Mouse (Mus musculus) left cerebral cortex, postnatal 14 days (tissue): ENCODE measurements around the gene B130006D01Rik. TPM values are rescaled to one million over a fixed set of nuclear protein-coding genes. Genes with fewer than 3 reads are reported as not detected.

ENCODE experiments used
- DNase-seq, 2 experiments: peaks; one replicate each; pipeline ENCODE4 v3.0.0; 2021 to 2022; ENCODE audit warnings: low spot score in 2 of 2, mixed read lengths in 1 of 2
- intact Hi-C: fragments of 180-260 bp; cut with DNase I; formaldehyde crosslinking; loops from one replicate; pipeline ENCODE4 v1.15.1; 2025
- total RNA-seq, 2 experiments: library from RNA; stranded (reverse); gene quantifications; 2 replicates each; pipeline ENCODE4 v1.2.3; 2021

B130006D01Rik gene
- total RNA-seq, 2 experiments from 2014 or later = 0.99 to 1.1 TPM

DNA sequence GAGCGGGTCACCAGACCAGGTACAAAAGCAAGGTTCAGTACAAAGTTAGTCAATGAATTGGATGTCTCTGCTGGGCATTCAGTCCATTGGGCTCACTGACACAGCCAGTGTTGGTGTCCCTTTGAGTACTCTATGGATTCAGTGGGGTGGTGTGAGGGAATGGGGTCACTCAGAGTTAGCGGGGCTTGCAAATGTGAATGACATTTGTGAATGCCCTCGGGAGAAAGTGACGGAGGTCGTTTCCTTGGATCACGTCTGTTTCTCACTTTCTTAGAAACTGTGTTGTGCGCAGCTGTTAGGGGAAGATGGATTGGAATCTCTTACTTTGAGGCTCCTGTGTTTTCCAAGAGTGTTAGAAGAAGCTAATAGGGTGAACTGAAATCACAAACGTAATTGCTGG, 41.4 kb downstream of the B130006D01Rik start:
- intact Hi-C loops = no loop called here
- DNase-seq = no peak

DNA sequence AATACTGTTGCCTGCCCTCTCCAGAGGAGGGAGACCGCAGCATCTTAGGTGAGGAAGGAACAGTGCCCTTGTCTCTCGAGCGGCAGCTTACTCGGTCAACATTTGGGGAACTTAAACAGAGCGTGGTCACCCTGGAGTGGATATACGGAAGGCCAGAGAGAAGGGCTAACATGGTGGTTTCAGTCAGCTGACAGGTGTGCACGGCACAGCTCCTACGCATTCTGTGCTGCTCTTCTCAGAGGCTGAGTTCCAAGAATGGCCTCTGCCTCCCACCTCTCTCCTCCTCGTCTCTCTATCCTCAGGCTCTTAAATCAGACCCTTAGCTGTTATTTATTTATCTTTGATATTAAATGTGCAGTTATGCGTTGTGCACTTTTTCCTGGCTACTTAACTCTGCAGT, 41.9 kb downstream of the B130006D01Rik start:
- intact Hi-C loops = no loop called here
- no peak for DNase-seq

DNA sequence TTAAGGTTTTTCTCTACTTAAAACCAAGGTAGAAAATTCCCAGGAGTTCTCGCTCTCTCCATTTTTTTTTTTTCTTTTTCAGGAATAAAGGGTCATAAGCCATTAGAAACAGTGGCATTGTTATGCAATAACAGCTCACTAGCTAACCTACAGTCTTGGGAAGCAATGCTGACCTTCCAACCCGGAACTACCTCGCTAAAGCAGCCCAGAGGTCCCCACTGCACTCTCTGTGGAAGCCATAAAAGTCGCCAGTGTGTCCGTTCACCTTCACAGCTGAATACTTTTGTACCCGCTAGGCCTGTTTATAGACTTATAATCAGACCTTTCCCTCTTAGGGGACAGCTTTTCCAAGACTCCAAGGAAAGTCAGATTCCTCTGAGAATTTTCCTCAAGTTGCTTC, 44.9 kb downstream of the B130006D01Rik start:
- intact Hi-C loops = no loop called here
- DNase-seq = no peak

DNA sequence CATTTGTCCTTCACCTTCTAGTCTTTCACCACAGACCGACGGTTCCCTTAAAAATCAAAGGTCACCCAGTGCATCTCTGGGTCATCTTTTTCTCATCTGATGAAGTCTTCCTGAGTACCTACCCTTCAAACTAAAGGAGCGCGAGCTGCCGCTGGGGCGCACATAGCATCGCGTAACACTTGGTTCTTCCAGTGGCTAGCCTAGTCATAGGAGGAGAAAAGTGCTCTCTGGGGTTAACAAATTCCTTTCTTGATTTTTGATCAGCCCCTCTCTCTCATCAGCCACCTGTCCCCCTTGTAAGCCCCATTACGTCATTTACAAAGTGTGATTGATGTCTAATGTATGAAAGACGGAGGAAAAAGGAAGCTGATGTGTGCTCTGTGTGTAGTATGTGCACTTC, 45.8 kb downstream of the B130006D01Rik start:
- no peak for DNase-seq
- intact Hi-C loops = no loop called here

DNA sequence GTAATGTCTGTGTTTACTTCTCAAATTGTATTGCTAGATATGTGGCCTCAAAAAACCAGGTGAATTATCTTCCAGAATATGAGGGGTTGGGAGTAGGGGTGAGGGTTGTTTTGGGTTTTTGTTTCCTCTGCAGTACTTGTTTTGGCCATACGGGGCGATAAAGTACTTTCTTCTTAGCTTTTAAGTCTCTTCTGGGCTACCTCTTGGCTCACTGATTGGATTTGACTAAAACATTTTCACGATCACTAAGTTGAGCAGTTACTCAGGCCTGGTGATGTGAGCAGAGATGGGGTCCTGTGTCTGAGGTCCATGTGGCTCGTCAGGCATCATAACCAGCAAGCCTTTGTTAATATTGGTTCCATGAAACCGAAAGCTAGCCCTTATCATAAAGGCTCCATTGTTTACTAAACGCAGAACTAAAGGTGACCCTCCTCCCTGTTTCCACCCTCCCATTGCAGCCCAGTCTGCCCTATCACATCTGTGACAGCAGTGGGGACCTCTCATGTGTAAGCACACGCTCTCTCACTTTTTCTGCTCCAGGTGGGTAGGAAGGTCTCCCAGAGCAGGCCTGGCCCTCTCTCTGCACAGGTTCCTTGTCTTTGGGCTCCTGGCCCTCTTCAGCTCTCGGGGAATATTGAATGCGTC, 47.5 kb downstream of the B130006D01Rik start:
- intact Hi-C loops = no loop called here
- no peak for DNase-seq

DNA sequence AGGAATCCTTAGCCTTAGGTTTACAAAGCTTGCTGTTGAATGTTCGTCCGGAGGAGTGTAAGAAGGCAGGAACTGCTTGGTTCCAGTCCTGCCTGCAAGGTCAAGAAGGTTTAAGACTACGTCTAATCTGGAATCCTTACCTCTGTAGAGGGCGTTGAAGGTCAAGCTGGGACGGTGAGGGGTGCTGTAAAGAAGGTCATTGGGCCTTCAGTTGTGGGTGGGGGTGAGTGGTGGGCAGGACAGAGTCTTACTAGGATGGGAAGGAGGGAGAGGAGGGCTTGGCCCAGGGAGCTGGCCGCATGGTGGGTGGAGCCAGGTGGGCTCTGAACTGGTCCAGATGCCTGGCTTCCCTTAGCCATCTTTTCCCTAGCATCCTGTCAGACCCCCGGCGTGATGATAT, 48.3 kb downstream of the B130006D01Rik start:
- no peak for DNase-seq
- intact Hi-C loops = no loop called here

DNA sequence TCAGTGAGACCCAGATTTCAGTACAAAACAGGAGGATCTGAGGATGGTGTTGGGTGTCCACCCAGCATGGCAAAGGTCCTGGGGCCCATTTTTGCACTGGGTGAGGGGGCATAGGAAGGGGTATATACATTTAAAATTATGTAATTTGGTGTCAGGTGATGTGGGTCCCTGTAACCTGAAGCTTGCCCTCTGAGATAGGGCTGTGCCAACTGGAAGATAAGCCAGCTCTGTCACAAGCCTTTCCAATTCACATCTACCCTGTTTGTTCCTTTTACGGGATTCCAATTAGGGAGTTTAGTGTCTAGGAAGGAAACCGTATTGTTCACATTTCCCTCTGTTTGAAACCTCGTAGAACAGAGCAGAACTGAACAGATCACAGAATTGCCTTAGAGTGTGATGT, 49.9 kb downstream of the B130006D01Rik start:
- no peak for DNase-seq
- intact Hi-C loops = no loop called here

Other genes starting within 250 kb of the B130006D01Rik start
- gene Nxph3, start 209.0 kb upstream of the B130006D01Rik start, total RNA-seq = 10 to 100 TPM; 32.5 to 46.2 TPM
- gene Ngfr, start 135.9 kb upstream of the B130006D01Rik start, total RNA-seq = 1 to 10 TPM in 1 of 2 experiments, under 1 TPM in 1; 0.94 to 2.0 TPM
- gene Phb, start 56.6 kb upstream of the B130006D01Rik start, total RNA-seq = 10 to 100 TPM; 82.5 to 86.3 TPM
- 10 to 100 TPM; 40.3 to 40.6 TPM for gene Zfp652, start 10.9 kb upstream of the B130006D01Rik start, total RNA-seq
- gene Phospho1, start 100.9 kb downstream of the B130006D01Rik start, total RNA-seq = 10 to 100 TPM; 34.7 to 35.2 TPM
- 1 to 10 TPM; 2.5 to 3.2 TPM for gene Gngt2, start 113.6 kb downstream of the B130006D01Rik start, total RNA-seq
- 1 to 10 TPM; 4.8 to 6.3 TPM for gene Abi3, start 118.9 kb downstream of the B130006D01Rik start, total RNA-seq
- gene B4galnt2, start 191.3 kb downstream of the B130006D01Rik start, total RNA-seq = not detected